In genomic region chr14:121146213-121146612, GRCm38 (mm10) we compare ENCODE assay signal across 11 mouse cellular contexts.
A peak's percentile ranks its signal among the peaks of the same experiment; 100 is the strongest.
DNase-seq lines count a peak whose midpoint lies in the region; ATAC-seq lines count a peak whose summit lies in the region.
"Had no signal": no experiment of that assay in that cellular context is flagged by ENCODE, and none has a peak within 500 bp of the region (broad histone marks: within the 10 kb centered on the region; RNA-seq: fewer than 3 reads in every experiment).

No protein-coding gene starts in this region.

- intact Hi-C loops in left cerebral cortex, postnatal 14 days (cut with DNase I) = no loop called here

- DNase-seq in ES-CJ7 (ENCODE audit: low read depth, low spot score) = peak; percentile 21
- peak; percentile 63 to 83 for DNase-seq in kidney, postnatal 25 days
- DNase-seq in left cerebral cortex, postnatal 14 days (ENCODE audit: low spot score in 2 of 2) = no peak
- no peak for DNase-seq in adrenal gland, adult 2 months
- no peak for DNase-seq in spleen, adult 18-20 months
- DNase-seq: cerebellum, adult 11-12 months; forebrain, postnatal 0 days; thymus, adult 18-20 months had no signal

- 0 out of 2 replicates have a peak, but pooled peaks have one; percentile 39 for ATAC-seq in common myeloid progenitor, adult 5-6 weeks (replicated peaks; ENCODE audit: low read depth, poor library complexity, severe bottlenecking)
- ATAC-seq in megakaryocyte, adult 5-6 weeks (ENCODE audit: poor library complexity, severe bottlenecking) = 0 out of 2 replicates have a peak, but pooled peaks have one; percentile 26
- ATAC-seq: forebrain, postnatal 0 days; hindbrain, postnatal 0 days had no signal

Comparison
In these comparisons a context has a peak if more than half of its experiments do, and no peak if none do; other contexts are left out.
1. DNase-seq: peak in ES-CJ7 (single experiment) and kidney, postnatal 25 days (2 of 2); none in left cerebral cortex, postnatal 14 days (0 of 2), adrenal gland, adult 2 months (single experiment) and spleen, adult 18-20 months (0 of 2).